Mouse (Mus musculus) small intestine, adult 2 months (tissue): ENCODE measurements around the gene Ifna1. TPM values are rescaled to one million over a fixed set of nuclear protein-coding genes. Genes with fewer than 3 reads are reported as not detected.

ENCODE experiments used
- H3K27ac ChIP-seq: fragments of 200-500 bp; 2 replicates; pipeline ENCODE4 v1.5.1; 2012; ENCODE audit warnings: low read depth, low read length, control low read depth, inconsistent platforms; ENCODE audit not compliant: insufficient read depth
- H3K27me3 ChIP-seq: fragments of 200-500 bp; 2 replicates; pipeline ENCODE4 v1.6.1; 2012; ENCODE audit warnings: mild to moderate bottlenecking, moderate library complexity, low read length, inconsistent platforms; ENCODE audit not compliant: control insufficient read depth, insufficient read depth
- H3K36me3 ChIP-seq: fragments of 200-500 bp; 2 replicates; pipeline ENCODE4 v1.6.1; 2012; ENCODE audit warnings: mild to moderate bottlenecking, low read length, control low read depth, inconsistent platforms; ENCODE audit not compliant: control insufficient read depth, insufficient read depth
- H3K4me1 ChIP-seq: fragments of 200-500 bp; 2 replicates; pipeline ENCODE4 v1.6.1; 2012; ENCODE audit warnings: low read length, inconsistent platforms, mixed read lengths; ENCODE audit not compliant: control insufficient read depth, insufficient read depth, insufficient read length
- H3K4me3 ChIP-seq: fragments of 200-500 bp; 2 replicates; pipeline ENCODE4 v1.5.1; 2012; ENCODE audit warnings: low read depth, mild to moderate bottlenecking, control low read depth, inconsistent platforms, low read length, moderate library complexity
- CTCF ChIP-seq: fragments of 200-500 bp; IDR thresholded peaks from 2 replicates; pipeline ENCODE4 v1.5.1; 2012; ENCODE audit warnings: low read depth, mild to moderate bottlenecking, control low read depth, inconsistent platforms, low read length, moderate library complexity, mixed read lengths; ENCODE audit not compliant: insufficient replicate concordance, insufficient read length; ENCODE audit errors: extremely low read depth
- POLR2A ChIP-seq: fragments of 200-500 bp; IDR thresholded peaks from 2 replicates; pipeline ENCODE4 v1.6.1; 2012; ENCODE audit warnings: low read depth, mild to moderate bottlenecking, control low read depth, inconsistent platforms, low read length, moderate library complexity
- WGBS: fragments of 180-500 bp; shearing (Covaris S2); methylation state at CpG from one replicate; pipeline ENCODE4 v1.1.7; 2018; 5-methylcytosine and 5-hydroxymethylcytosine counted together
- polyA plus RNA-seq: library from polyadenylated mRNA; depleted of rRNA; stranded (reverse); fragments of >200 nt; gene quantifications from 2 replicates; pipeline ENCODE4 v1.2.3, GENCODE M21; 2012; rRNA removed

Gene Ifna1
- polyA plus RNA-seq, 1 experiment = not detected

- Histone ChIP-seq H3K27me3 (no peaks in the 10 kb centered on the region), H3K4me3 (no peak overlapping the region), H3K36me3 (no peaks in the 10 kb centered on the region), H3K27ac (peak overlapping the region; percentile 7; the same call in 1 of the 2 replicates), H3K4me1 (peaks cover 13% of the 10 kb centered on the region; the same call in 1 of the 2 replicates)
- 50% methylated on average over 4 of the region's 4 CpGs for WGBS
- no peak for TF ChIP-seq POLR2A
- TF ChIP-seq CTCF = no peak
These were observed 25.7 kb downstream of the Ifna1 start for GRCm38 (mm10) chr4:88875435-88876095.

GRCm38 (mm10) chr4:88876520-88876919 is 26.6 kb downstream of the Ifna1 start:
- H3K4me1 ChIP-seq = peaks cover 13% of the 10 kb centered on the region; the same call in 1 of the 2 replicates
- TF ChIP-seq CTCF (no peak), POLR2A (no peak)
- WGBS = 77% methylated on average over 4 of the region's 4 CpGs
- no peak overlapping the region for H3K4me3 ChIP-seq
- H3K27ac ChIP-seq = peak overlapping the region; percentile 46; the same call in 1 of the 2 replicates
- H3K27me3 ChIP-seq = no peaks in the 10 kb centered on the region
- H3K36me3 ChIP-seq = no peaks in the 10 kb centered on the region

GRCm38 (mm10) chr4:88878246-88878645 is 28.4 kb downstream of the Ifna1 start:
- WGBS = 25% methylated on average over 10 of the region's 10 CpGs
- Histone ChIP-seq H3K27me3 (no peaks in the 10 kb centered on the region), H3K4me1 (peaks cover 13% of the 10 kb centered on the region; the same call in 1 of the 2 replicates), H3K4me3 (no peak overlapping the region), H3K27ac (peak overlapping the region; percentile 88), H3K36me3 (no peaks in the 10 kb centered on the region)
- TF ChIP-seq POLR2A (no peak), CTCF (no peak)

GRCm38 (mm10) chr4:88878772-88879171 is 28.9 kb downstream of the Ifna1 start:
- Histone ChIP-seq H3K27ac (peak overlapping the region; percentile 43; the same call in 1 of the 2 replicates), H3K36me3 (no peaks in the 10 kb centered on the region), H3K4me3 (no peak overlapping the region), H3K4me1 (peaks cover 13% of the 10 kb centered on the region; the same call in 1 of the 2 replicates), H3K27me3 (no peaks in the 10 kb centered on the region)
- WGBS = 62% methylated on average over 4 of the region's 4 CpGs
- no peak for TF ChIP-seq CTCF
- TF ChIP-seq POLR2A = no peak

GRCm38 (mm10) chr4:88880101-88880500 is 30.2 kb downstream of the Ifna1 start, which contains the start of gene Ifne:
Gene Ifne (minus strand): TSS chr4:88880201.
- H3K27ac ChIP-seq = no peak within 1 kb of the TSS
- TF ChIP-seq POLR2A (no peak), CTCF (no peak)
- H3K36me3 ChIP-seq = no peaks in the 10 kb centered on the region
- H3K27me3 ChIP-seq = no peaks in the 10 kb centered on the region
- H3K4me3 ChIP-seq = no peak within 1 kb of the TSS
- H3K4me1 ChIP-seq = peaks cover 13% of the 10 kb centered on the region; the same call in 1 of the 2 replicates
- WGBS = 87% methylated on average over 8 of the region's 8 CpGs

- no peaks in the 10 kb centered on the region for H3K36me3 ChIP-seq
- no peaks in the 10 kb centered on the region; the same call in 1 of the 2 replicates for H3K4me1 ChIP-seq
- no peak overlapping the region for H3K4me3 ChIP-seq
- no peak for TF ChIP-seq POLR2A
- TF ChIP-seq CTCF = no peak
- no peak overlapping the region for H3K27ac ChIP-seq
- no peaks in the 10 kb centered on the region for H3K27me3 ChIP-seq
These were observed 38.3 kb downstream of the Ifna1 start for GRCm38 (mm10) chr4:88888236-88888635.

- Histone ChIP-seq H3K36me3 (no peaks in the 10 kb centered on the region), H3K4me1 (peaks cover 2% of the 10 kb centered on the region; the same call in 1 of the 2 replicates), H3K27me3 (no peaks in the 10 kb centered on the region), H3K27ac (no peak overlapping the region), H3K4me3 (no peak overlapping the region)
- TF ChIP-seq POLR2A (no peak), CTCF (no peak)
These were observed 43.4 kb downstream of the Ifna1 start for GRCm38 (mm10) chr4:88893201-88893754.

Other genes starting within 250 kb of the Ifna1 start
- not detected in 2 replicates for gene Ifna12, start 246.7 kb upstream of the Ifna1 start, polyA plus RNA-seq
- not detected in 2 replicates for gene C87499, start 215.7 kb upstream of the Ifna1 start, polyA plus RNA-seq
- not detected in 2 replicates for gene Ifna13, start 205.6 kb upstream of the Ifna1 start, polyA plus RNA-seq
- not detected in 2 replicates for gene Ifna16, start 173.2 kb upstream of the Ifna1 start, polyA plus RNA-seq
- not detected in 2 replicates for gene Ifna2, start 166.2 kb upstream of the Ifna1 start, polyA plus RNA-seq
- gene Ifnab, start 158.7 kb upstream of the Ifna1 start, polyA plus RNA-seq = not detected in 2 replicates
- gene Gm26566, start 128.3 kb upstream of the Ifna1 start, polyA plus RNA-seq = 0.68 TPM in 1 of 2 replicates, not detected in the other
- 6.5 and 11.3 TPM in 2 replicates for gene Klhl9, start 127.6 kb upstream of the Ifna1 start, polyA plus RNA-seq
- not detected in 2 replicates for gene Gm13271, start 95.2 kb upstream of the Ifna1 start, polyA plus RNA-seq
- 0.08 TPM in 2 replicates for gene Gm13283, start 90.0 kb upstream of the Ifna1 start, polyA plus RNA-seq
- not detected in 2 replicates for gene Gm13290, start 76.3 kb upstream of the Ifna1 start, polyA plus RNA-seq
- gene Gm13289, start 73.2 kb upstream of the Ifna1 start, polyA plus RNA-seq = not detected in 2 replicates
- gene Gm13272, start 70.2 kb upstream of the Ifna1 start, polyA plus RNA-seq = not detected in 2 replicates
- not detected in 2 replicates for gene Ifnz, start 68.0 kb upstream of the Ifna1 start, polyA plus RNA-seq
- gene Gm13276, start 64.4 kb upstream of the Ifna1 start, polyA plus RNA-seq = not detected in 2 replicates
- gene Gm13277, start 61.5 kb upstream of the Ifna1 start, polyA plus RNA-seq = not detected in 2 replicates
- not detected in 2 replicates for gene Gm13278, start 58.5 kb upstream of the Ifna1 start, polyA plus RNA-seq
- not detected in 2 replicates for gene Gm13275, start 55.6 kb upstream of the Ifna1 start, polyA plus RNA-seq
- not detected in 2 replicates for gene Gm13279, start 52.7 kb upstream of the Ifna1 start, polyA plus RNA-seq
- gene Gm13285, start 50.4 kb upstream of the Ifna1 start, polyA plus RNA-seq = not detected in 2 replicates
- gene Gm13287, start 46.8 kb upstream of the Ifna1 start, polyA plus RNA-seq = not detected in 2 replicates
- gene Gm13288, start 44.6 kb upstream of the Ifna1 start, polyA plus RNA-seq = not detected in 2 replicates
- gene Ifna7, start 33.9 kb upstream of the Ifna1 start, polyA plus RNA-seq = not detected in 2 replicates
- gene Ifna11, start 30.1 kb upstream of the Ifna1 start, polyA plus RNA-seq = not detected in 2 replicates
- gene Ifna6, start 22.7 kb upstream of the Ifna1 start, polyA plus RNA-seq = not detected in 2 replicates
- not detected in 2 replicates for gene Ifna5, start 14.6 kb upstream of the Ifna1 start, polyA plus RNA-seq
- gene Ifna4, start 8.2 kb upstream of the Ifna1 start, polyA plus RNA-seq = not detected in 2 replicates
- gene Ifne, start 30.1 kb downstream of the Ifna1 start, polyA plus RNA-seq = 0.42 TPM in 1 of 2 replicates, not detected in the other